Mouse (Mus musculus) CD4-positive, CD25-positive, alpha-beta regulatory T cell, adult 2 months (primary cell): Measurements from ENCODE around the gene Fbxo3.
"Not testable (repeated sequence)": the region's sequence is repeated elsewhere in the genome, so short reads cannot be mapped to it uniquely, and the experiment has no call there.

Experiments
- DNase-seq: peaks from one replicate; pipeline ENCODE4 v3.0.0-alpha.2; 2012; ENCODE audit warnings: low read depth, low spot score

Gene Fbxo3

GRCm38 (mm10) chr2:104027458-104028138 is at the start of gene Fbxo3:
Gene Fbxo3, plus strand, starts transcription at chr2:104027721.
- DNase-seq, result peak; percentile 87

- peak; percentile 75 for DNase-seq
Observed at GRCm38 (mm10) chr2:103982250-103982649, 45.3 kb upstream of the Fbxo3 start.

- DNase-seq, result no peak
Observed at GRCm38 (mm10) chr2:103983146-103983545, 44.4 kb upstream of the Fbxo3 start.

GRCm38 (mm10) chr2:103987595-103987994 is 39.9 kb upstream of the Fbxo3 start:
- DNase-seq, result not testable (repeated sequence)

GRCm38 (mm10) chr2:103989724-103990123 is 37.8 kb upstream of the Fbxo3 start:
- DNase-seq, result no peak

GRCm38 (mm10) chr2:103991303-103991702 is 36.2 kb upstream of the Fbxo3 start:
- DNase-seq, result no peak

- no peak for DNase-seq
Observed at GRCm38 (mm10) chr2:103992162-103992561, 35.4 kb upstream of the Fbxo3 start.

- no peak for DNase-seq
Observed at GRCm38 (mm10) chr2:103992618-103993332, 34.7 kb upstream of the Fbxo3 start.

GRCm38 (mm10) chr2:104001076-104001475 is 26.4 kb upstream of the Fbxo3 start:
- DNase-seq, result peak; percentile 38

- DNase-seq, result no peak
Observed at GRCm38 (mm10) chr2:104001861-104002260, 25.7 kb upstream of the Fbxo3 start.

GRCm38 (mm10) chr2:104002711-104003413 is 24.7 kb upstream of the Fbxo3 start:
- peak; percentile 52 for DNase-seq

GRCm38 (mm10) chr2:104007793-104008519 is 19.6 kb upstream of the Fbxo3 start:
- no peak for DNase-seq

GRCm38 (mm10) chr2:104008853-104009252 is 18.7 kb upstream of the Fbxo3 start:
- not testable (repeated sequence) for DNase-seq

GRCm38 (mm10) chr2:104023096-104023495 is 4.4 kb upstream of the Fbxo3 start:
- DNase-seq, result no peak

- no peak for DNase-seq
Observed at GRCm38 (mm10) chr2:104024656-104025055, 2.9 kb upstream of the Fbxo3 start.

GRCm38 (mm10) chr2:104028139-104028723 is 710 bp downstream of the Fbxo3 start, which contains the start of gene 4931422A03Rik:
Gene 4931422A03Rik, minus strand, starts transcription at chr2:104028361.
- no peak for DNase-seq

GRCm38 (mm10) chr2:104029074-104029473 is 1.6 kb downstream of the Fbxo3 start:
- DNase-seq, result no peak

GRCm38 (mm10) chr2:104030381-104030780 is 2.9 kb downstream of the Fbxo3 start:
- DNase-seq, result no peak

GRCm38 (mm10) chr2:104032056-104032455 is 4.5 kb downstream of the Fbxo3 start:
- no peak for DNase-seq

GRCm38 (mm10) chr2:104034832-104035472 is 7.4 kb downstream of the Fbxo3 start:
- peak; percentile 62 for DNase-seq

- no peak for DNase-seq
Observed at GRCm38 (mm10) chr2:104035595-104035994, 8.1 kb downstream of the Fbxo3 start.
